Mouse (Mus musculus) G1E (cell line): ENCODE results near the gene Mydgf.

Source experiments
- CTCF ChIP-seq: IDR thresholded peaks from 2 replicates; pipeline ENCODE4 v1.5.1; 2012; ENCODE audit warnings: low read depth, low read length, inconsistent platforms, mixed read lengths
- GATA1 ChIP-seq: IDR thresholded peaks from 2 replicates; pipeline ENCODE4 v1.6.1; 2012; ENCODE audit warnings: borderline replicate concordance, low read length, inconsistent platforms, mixed read lengths
- POLR2AphosphoS5 ChIP-seq: IDR thresholded peaks from 2 replicates; pipeline ENCODE4 v1.6.1; 2012; ENCODE audit warnings: low read depth, low read length, inconsistent platforms; ENCODE audit not compliant: insufficient replicate concordance
- TAL1 ChIP-seq: conservative IDR thresholded peaks from 2 replicates; pipeline ENCODE4 v1.6.1; 2012; ENCODE audit warnings: low read depth, low read length, inconsistent platforms, mixed read lengths

DNA sequence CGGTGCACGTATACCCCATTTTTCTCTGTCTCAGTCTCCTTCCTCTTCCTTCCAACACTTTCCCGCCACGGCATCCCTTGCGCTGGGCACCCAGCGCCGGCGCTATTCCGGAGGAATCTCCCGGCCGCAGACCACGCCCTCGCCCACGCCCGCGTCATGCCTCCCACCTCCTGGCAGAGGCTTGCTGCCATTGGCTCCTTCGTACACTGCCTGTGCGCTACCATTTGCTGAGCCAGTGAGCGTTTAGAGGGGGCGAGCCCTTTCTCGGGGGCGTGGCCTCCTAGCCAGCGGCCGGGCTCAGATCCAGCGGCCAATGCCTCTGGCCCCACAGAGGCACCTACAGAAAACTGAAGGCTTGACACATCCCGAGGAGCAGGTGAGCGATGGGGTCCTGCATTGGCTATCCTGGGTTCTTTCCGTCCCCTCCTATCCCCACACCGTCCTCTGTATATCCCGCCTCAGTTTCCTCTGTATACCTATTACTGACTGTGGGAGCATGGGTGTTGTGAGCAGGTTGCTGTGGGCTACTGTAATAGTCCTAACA is 21.4 kb downstream of the Mydgf start, which contains the start of gene Tnfaip8l1:
- TF ChIP-seq GATA1 (no peak), TAL1 (no peak), CTCF (no peak), POLR2AphosphoS5 (no peak)
